Mouse (Mus musculus) adipocyte (in vitro differentiated cells): ENCODE data around the gene Cacnb2.
"Not testable (repeated sequence)": the region's sequence is repeated elsewhere in the genome, so short reads cannot be mapped to it uniquely, and the experiment has no call there.

Experiments
- DNase-seq: peaks from one replicate; pipeline ENCODE4 v3.0.0-alpha.2; 2016; ENCODE audit warnings: low spot score

Gene Cacnb2

DNA sequence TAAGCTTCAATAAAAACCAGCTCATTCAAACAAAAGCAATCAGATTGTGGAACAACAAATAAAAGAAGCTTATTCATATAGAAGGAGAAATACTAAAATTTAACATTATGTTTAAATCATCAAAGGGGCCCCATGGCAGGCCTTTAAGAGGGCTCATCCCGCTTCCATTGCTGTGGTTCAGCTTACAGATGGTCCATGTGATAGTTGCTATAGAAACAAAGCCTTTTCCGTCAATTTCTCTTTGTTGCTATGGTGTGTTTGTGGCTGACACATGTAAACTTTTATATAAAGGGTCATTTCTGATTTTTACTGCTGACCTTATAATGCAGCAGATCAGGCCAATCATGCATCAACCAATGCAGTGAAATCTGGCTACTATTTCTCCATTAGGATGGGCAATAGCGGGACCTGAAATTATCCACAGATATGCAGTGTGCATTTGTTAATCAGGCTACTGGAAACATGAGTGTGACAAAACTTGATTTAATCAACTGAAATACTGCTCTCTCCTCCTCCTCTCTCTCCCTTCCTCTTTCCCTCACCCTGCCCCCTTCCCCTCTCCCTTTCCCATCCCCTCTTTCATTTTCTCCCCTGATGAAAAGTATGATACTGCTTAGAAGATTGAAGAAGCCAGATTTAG lies 54.4 kb downstream of the Cacnb2 start:
- DNase-seq: no peak

DNA sequence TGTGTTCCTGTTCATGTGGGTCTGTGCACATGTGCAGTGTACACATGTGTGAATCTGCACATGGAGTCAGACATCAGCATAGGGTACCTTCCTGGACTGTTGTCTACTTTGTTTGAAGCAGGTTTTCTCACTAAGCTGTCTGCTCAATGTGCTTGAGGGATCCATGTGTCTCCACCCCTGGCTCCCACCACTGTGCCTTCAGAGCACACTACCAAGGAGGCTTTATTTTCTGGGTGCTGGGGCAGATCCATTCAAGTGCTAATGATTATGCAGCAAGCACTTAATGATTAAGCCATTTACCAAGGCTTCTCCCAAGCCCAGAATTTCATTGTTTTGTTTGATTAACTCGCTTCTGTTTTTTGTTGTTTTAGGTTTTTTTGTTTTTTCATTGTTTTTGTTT lies 62.3 kb downstream of the Cacnb2 start:
- DNase-seq: no peak

DNA sequence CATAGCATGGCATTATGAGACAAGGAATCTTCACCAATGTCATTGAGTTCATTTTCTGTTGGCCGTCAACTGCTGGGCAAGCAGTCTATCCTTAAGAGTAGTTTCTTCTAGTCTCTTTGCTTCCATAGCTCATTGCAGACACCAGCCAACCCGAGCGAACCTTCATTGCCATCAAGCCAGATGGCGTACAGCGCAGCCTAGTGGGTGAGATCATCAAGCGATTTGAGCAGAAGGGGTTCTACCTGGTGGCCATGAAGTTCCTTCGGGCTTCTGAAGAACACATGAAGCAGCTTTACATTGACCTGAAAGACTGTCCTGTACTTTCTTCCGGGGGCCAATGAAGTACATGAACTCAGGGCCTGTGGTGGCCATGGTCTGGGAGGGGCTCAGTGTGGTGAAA lies 69.2 kb downstream of the Cacnb2 start:
- DNase-seq: no peak

DNA sequence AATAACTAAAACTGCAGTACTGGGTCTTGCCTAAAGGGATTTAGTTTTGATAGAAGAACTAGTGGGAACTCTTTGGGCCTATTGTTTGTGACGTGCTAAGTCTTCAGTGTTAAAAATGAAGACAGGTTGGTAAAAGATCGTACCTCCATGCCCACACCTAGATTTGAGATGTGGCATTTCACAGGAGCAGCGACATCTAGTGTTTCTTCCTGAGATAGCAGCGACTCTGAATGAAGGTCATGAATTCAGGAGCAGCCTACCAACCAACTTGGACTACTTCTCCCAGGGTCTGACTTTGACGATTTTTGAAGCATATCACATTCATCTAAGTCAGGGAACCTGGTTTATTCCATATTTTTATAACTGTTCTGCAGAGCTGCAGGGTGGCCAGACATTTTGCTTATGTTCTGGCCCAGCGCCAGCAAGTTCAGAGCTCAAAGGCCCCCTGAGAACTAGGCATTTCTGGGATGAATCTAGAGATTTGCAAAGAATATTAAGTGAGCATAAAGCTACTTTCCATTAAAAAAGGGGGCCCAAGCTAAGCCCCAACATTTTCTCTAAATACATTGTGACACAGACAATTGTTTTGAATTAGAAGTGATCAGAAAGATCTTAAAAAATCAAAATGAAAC lies 74.1 kb downstream of the Cacnb2 start:
- DNase-seq: peak; percentile 77

DNA sequence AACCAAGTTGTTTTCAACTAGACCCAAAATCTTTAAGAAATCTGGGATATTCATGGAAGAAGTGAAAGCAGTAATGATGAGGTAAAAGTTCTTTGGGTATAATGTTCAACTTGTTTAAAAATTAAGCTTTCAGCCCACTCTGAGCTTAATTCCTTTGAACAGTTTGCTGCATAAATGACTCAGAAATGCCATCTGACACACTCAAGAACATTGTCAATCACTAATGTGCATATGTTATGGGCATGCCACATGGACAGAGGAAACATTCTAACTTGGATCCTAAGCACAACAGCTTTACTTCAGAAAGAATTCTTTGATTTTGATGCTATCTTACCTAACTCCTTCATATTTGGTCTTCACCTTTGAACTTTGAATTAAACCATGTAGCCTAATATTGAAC lies 81.3 kb downstream of the Cacnb2 start:
- DNase-seq: no peak

DNA sequence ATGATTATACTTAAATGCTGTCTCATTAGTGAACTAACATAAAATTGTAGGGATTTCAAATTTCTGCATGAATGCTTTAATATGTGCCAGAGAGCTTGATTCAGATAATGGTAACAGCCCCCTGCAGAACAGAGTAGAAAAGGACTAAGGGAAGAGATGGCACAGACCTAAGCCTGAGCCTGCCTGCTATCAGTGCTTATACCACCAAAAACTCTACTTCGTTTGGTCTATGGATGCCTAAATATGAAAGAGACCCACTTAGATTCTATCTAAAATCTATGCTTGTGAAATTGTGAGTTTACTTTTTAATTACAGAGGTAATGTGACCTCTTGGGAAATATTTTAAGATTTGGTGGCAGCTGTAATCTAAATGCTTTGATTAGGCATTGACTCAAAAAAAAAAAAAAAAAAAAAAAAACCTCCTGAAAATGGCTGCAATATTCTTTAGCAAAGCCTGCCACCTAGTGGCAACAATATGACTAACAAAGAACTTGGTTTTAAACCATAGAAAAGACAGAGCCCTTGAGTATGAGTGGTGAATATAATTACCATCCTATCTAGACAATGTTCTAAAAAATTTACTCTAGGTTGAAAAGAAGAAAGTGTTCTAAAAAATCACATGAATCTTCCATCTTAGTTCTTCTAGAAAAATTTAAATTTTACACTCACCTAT lies 100.2 kb downstream of the Cacnb2 start:
- DNase-seq: peak; percentile 68

DNA sequence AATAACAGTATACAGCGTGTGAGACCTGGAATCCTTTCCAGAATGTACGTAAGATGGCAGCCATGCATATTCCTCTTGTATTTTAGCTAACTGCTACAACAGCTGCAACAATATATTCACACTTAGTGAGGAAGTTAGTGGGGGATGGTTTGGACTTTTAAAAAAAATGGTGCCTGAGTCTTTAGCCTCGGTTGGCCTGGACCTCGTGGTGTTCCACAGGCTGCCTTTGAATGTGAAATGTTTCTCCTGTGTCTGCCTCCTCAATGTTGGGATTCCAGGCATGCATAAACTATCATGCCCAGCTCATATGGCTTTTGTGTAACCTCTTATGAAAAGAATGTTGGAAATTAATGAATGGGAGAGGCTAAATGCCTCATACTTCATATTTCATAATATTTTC lies 100.8 kb downstream of the Cacnb2 start:
- DNase-seq: no peak

DNA sequence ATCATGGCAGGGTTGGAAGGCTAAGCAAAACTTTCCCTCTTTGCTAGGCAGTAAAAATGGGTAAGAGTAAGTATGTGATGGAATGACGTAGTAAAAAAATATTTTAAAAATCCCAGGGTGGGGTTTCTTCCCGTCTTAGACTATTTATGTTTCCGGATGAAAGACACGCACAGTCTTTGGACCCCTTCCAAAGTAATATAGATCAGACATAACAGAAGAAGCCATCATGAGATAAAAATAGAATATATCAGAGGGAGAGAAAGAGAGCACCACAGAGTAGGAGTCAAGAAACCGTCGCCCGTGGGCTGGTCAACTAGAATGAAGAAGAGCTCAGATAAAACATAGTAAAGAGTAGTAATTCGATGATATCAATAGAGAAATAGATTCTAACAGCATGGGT lies 107.4 kb downstream of the Cacnb2 start:
- no peak for DNase-seq

DNA sequence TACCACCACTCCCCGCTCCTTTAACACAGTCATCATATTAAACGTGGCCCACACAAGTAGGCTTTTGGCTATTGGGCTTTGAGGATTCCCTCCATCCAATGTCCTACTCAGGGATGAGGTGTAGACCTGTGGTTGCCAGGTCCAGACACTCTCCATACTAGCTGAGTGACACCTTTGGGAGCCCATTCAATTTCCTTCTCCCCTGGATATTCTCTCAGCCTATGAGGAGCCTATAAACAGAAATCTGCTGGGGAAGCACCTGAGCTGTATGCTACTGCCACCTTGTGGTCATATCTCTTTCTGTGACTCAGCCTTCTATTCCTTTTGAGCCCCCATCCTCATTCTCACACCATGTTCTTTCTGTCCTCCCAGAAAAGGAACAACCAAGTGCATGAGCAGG lies 108.9 kb downstream of the Cacnb2 start:
- DNase-seq: peak; percentile 33

DNA sequence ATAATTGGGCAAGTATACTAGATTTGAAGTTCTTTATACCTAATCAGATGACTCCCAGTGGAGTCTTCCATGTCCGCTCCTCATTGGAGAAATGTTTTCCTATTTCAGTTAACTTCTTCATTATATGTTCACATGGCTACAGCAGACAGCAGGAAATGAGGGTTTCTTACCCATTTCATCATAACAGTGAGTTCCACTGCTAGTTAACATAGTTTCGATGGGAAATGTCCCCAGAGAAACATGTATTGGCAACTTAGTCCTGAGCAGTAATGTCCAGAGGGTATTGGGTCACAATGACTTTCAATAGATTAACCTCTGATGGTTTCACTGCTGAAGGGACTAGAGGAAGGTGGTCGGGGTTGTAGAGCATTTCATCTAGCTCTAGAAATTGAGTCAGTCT lies 110.2 kb downstream of the Cacnb2 start:
- DNase-seq: no peak

DNA sequence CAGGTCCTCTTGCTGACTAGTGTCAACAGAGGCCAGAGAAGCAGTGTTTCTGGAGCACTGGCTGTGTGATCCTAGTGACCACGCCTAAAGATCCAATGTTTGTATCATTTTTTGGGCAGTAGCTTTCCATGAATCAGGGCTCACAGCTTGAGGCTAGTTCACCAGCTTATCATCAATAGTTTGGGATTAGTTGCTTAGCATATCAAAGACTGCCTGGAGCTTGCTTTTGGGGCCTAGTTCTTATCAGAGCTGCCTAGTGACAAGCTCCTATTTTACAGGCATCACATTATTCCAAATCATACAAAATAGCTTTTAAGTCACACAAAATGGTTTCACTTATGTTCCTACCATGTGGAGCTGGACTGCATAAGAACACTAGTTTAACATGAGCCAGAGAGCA lies 113.8 kb downstream of the Cacnb2 start:
- no peak for DNase-seq

DNA sequence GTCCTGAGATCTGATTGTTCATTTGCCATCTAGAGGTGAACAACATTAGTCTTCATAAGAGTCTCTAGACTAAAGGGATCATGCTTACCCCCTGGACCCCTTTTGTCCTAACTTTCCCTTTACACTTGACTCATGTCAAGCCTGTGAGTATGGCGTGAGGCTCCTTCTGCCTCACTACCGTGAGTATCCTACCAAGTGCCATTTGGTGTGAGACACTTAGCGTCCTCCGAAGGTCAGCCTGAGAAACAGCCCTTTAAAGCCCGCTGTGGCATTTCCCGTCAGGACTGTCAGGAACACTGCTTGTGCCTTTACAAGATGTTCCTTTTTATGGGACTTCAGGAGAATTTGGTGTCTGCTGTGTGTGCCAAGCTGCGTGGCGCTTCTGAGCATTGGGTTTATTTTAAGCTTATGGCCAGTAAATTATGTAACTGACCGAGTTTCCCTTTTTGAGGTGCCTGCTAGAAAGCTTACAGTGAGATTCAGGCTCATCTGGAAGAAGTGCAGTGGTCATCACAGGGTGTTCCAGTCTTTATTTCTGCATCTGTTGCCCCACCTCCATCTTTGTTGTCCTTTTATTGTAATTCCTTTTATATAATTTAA lies 116.3 kb downstream of the Cacnb2 start:
- no peak for DNase-seq

DNA sequence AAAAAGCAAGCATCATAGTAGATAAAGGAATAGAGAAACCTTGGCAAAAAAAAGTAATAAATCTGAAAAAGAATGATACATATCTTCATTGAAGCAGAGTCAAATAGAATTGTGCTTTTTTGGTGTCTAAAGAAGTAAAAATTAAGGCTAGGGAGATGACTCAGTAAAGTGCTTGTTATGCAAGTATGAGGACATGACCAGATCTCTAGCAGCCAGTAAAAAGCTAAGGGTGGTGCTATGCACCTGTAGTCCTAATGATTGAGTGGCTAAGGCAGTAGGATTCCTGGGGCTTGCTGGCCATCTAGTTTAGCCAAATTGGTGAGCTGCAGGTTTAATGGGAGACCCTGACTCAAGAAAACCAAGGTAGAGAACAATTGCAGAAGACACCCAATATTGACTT lies 122.5 kb downstream of the Cacnb2 start:
- no peak for DNase-seq

DNA sequence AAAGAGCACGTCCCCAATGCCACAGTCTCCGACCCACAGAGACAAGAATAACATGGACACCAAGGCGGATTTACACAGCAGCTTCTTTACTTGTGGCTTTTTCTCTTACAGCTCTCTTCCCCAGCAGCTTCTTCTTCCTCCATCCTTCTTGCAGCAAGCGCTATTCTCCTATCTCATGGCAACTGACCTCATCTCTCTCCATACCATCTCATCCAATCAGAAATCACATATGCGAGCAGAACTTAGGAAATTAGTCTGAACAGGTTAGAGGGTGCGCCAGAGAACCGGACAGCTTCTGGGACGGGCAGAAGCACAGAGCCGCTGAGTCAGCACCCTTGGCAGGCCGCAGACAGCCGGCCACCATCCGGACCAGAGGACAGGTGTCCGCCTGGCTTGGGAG lies 123.7 kb downstream of the Cacnb2 start:
- not testable (repeated sequence) for DNase-seq

DNA sequence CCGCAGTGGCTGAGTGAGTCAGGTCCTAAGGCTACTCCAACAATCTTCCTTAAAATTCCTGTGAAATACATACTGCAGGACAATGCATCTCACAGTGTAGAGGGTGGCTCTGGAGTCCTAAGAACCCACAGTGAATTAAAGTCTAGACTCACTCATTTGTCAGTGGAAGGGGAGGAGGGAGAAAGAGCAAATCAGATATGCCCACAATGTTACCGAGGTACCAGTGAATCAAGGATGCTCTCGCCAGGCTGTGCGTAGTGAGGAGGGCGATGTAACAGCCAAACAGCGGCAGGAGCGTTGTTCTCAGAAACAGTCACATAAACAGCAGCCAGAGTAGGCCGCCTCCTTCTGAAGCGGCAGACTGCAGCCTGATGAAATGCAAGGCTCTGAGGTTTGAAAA lies 136.0 kb downstream of the Cacnb2 start:
- DNase-seq: no peak

DNA sequence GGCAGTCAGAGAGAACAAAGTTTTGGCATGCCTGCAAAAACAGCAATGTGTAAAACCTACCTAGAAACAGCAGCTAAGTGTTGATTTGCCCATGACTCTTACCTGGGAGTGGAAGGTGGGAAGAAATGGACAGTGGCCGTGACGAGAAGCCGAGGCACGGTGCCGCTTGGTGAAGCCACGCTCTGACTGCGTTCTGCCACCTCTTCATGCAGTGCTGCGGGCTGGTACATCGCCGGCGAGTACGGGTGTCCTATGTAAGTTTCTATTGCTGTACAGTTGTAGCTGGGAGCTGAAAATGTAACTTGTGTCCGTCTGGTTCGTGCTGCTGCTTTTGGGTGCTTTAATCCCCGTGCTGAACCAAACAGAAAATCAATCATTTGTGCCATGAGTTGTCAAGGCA lies 136.6 kb downstream of the Cacnb2 start:
- DNase-seq: no peak

DNA sequence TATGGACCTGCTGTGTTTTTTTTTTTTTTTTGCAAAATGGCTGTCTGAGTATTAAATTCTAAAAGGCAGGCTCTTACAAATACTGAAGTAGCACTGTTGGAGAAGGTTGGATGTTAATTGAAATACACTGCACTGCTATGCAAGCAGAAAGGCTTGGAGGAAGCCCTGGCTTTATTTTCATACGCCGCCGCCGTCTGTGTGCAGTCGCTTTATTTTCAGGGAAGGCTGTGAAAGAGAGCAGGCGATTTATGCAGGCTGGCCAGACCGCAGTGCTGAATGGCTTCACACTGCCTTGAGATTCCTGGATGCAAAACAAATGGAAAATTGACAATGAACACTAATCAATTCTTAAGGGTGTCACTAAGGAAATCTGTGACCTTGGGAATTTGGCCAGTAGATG lies 137.5 kb downstream of the Cacnb2 start:
- no peak for DNase-seq

DNA sequence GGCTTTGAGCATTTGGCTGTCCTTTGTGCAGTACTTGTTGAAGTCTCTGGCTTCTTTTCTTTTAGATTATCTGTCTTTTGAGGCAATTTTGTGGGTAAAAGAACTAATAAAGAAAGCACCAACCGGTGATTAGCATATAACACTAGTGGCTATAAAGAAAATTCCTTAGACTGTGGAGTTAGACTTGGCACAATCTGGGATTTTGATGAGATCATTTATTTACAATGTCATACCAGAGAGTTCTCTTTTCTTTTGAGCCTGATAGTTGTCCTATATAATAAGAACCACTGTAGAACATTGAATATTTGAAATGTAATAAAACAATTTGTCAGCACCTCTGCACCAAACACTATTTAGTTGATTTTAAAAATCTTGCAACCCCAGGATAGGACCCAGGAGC lies 141.9 kb downstream of the Cacnb2 start:
- no peak for DNase-seq

DNA sequence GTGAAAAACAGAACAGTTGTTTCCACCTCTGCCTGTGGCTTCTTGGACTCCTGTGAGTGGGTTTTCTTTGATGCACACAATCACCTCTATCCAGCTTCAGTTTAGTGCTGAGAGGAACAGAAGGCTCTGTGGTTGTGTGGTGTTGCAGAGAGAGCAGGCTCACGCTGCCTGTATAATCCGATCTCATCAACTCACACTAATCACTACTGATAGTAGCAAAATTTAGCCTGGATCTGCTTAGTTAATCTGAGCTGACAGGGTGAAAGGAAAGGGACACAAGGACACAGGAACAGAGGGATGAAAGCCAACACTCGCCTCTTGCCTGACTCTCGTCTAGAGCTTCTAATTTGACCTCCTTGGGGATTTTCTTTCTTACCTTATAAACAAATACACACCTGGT lies 160.0 kb downstream of the Cacnb2 start:
- DNase-seq: no peak

DNA sequence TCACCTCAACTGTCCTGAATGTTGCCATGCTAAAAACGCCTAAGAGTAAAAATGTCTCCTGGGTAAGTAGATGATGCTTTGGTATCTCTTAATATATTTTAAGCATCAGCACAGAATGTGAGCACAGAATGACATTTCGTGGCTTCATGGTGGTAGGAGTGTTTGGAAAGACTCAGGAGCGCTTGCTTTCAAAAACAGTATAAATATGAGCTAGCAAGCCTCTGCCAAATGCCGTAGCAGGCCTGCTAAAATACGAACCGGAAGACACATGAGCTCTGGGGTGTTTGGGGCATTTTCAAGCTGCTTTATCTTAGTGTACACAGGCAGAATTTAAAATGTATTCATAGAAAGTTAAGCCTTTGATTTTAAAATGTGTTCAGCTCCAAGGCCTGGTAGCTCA lies 161.0 kb downstream of the Cacnb2 start:
- DNase-seq: no peak

DNA sequence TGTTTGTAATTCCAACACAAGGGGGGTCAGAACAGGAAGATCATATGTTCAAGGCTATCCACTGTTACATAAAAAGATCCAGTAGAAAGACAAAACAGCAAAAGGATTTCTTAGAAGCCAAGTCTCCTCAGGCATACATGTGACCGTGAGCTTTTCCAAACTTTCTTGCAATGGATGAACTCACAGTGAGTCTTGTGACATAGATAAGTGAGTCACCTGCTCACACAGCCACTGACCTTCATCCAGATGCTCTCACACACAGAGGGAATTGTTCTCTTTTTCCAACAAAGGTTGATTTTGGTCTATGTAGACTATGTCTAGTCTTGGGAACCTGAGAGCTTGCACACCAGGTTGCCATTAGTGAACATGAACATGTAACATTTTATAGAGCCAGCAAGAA lies 166.6 kb downstream of the Cacnb2 start:
- no peak for DNase-seq

DNA sequence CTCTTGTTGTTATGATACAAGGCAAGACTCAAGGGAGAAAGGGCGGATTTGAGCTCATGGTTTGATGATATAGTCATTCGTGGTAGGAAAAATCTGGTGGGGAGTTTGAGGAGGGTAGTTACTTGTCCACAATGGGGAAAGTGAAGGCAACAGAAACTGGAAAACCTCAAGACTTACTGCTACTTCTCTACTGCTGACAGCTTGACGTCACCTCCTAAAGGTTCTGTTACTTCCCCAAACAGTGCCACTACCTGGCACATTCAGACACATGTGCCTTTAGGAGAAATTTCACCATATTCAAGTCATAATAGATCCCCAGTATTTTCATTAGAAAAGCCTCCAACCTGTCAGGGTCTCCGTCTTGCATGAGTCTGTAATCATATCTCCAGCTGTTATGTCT lies 167.7 kb downstream of the Cacnb2 start:
- no peak for DNase-seq

DNA sequence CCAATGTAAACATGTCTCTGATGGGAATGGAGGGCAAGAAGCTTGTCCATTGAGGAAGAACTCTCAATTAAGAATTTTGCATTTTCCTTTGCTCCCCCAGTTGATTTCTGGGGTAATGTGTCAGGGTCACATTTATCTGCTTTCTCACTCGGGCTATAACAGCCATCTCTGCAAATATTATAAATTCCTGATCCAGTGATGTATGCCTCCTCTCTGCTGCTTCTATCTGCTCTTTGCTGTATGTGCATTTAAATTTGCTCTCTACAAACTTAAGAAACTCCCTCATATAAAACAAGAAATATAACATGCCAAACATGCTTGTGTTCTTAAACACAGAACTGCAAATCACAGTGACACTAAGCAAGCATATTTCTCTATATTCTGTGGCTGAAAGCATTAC lies 171.5 kb downstream of the Cacnb2 start:
- no peak for DNase-seq
